Mouse (Mus musculus) bone marrow macrophage, adult 2 months (primary cell): ENCODE data around the gene 4921507P07Rik. TPM values are rescaled to one million over a fixed set of nuclear protein-coding genes. Genes with fewer than 3 reads are reported as not detected.

ENCODE experiments used
- H3K27ac ChIP-seq: 2 replicates; pipeline ENCODE4 v1.5.1; 2012; ENCODE audit warnings: low read depth, low read length; ENCODE audit not compliant: insufficient read depth
- H3K4me1 ChIP-seq: 2 replicates; pipeline ENCODE4 v1.6.1; 2012; ENCODE audit warnings: low read length; ENCODE audit not compliant: control insufficient read depth, insufficient read depth
- H3K4me3 ChIP-seq: 2 replicates; pipeline ENCODE4 v1.5.1; 2012; ENCODE audit warnings: mild to moderate bottlenecking, low read length, moderate library complexity; ENCODE audit not compliant: insufficient read depth
- CTCF ChIP-seq: IDR thresholded peaks from 2 replicates; pipeline ENCODE4 v1.5.1; 2012; ENCODE audit warnings: low read depth, mild to moderate bottlenecking, low read length, moderate library complexity
- POLR2A ChIP-seq: IDR thresholded peaks from 2 replicates; pipeline ENCODE4 v1.6.1; 2012; ENCODE audit warnings: mild to moderate bottlenecking, low read depth, low read length, borderline replicate concordance
- polyA plus RNA-seq: library from polyadenylated mRNA; stranded (reverse); fragments of >200 nt; gene quantifications from 2 replicates; pipeline ENCODE4 v1.2.4, GENCODE M21; 2012; ENCODE audit not compliant: missing spikeins, insufficient read depth, insufficient read length

4921507P07Rik gene
- polyA plus RNA-seq, 1 experiment: 0.23 TPM

GRCm38 (mm10) chr6:50593334-50593845 lies 3.0 kb downstream of the 4921507P07Rik start:
- TF ChIP-seq CTCF: no peak
- no peak overlapping the region for H3K4me3 ChIP-seq
- peaks cover 2% of the 10 kb centered on the region for H3K4me1 ChIP-seq
- H3K27ac ChIP-seq: no peak overlapping the region

GRCm38 (mm10) chr6:50590234-50590633 lies 6.2 kb downstream of the 4921507P07Rik start:
- TF ChIP-seq CTCF: no peak
- TF ChIP-seq POLR2A: no peak
- H3K27ac ChIP-seq: no peak overlapping the region

GRCm38 (mm10) chr6:50588251-50588650 lies 8.2 kb downstream of the 4921507P07Rik start:
- Histone ChIP-seq H3K4me1 (peaks cover 2% of the 10 kb centered on the region; the same call in 1 of the 2 replicates), H3K27ac (no peak overlapping the region), H3K4me3 (no peak overlapping the region)
- no peak for TF ChIP-seq POLR2A
- TF ChIP-seq CTCF: no peak

More at GRCm38 (mm10) chr6:50590234-50590633, 6.2 kb downstream of the 4921507P07Rik start:
- H3K4me1 ChIP-seq: peaks cover 2% of the 10 kb centered on the region; the same call in 1 of the 2 replicates
- H3K4me3 ChIP-seq: no peak overlapping the region

- no peak overlapping the region for H3K27ac ChIP-seq
- H3K4me3 ChIP-seq: no peak overlapping the region
- TF ChIP-seq CTCF (no peak), POLR2A (no peak)
- peaks cover 2% of the 10 kb centered on the region; the same call in 1 of the 2 replicates for H3K4me1 ChIP-seq
Measured at GRCm38 (mm10) chr6:50587412-50587811, 9.0 kb downstream of the 4921507P07Rik start.

GRCm38 (mm10) chr6:50586316-50586715 lies 10.1 kb downstream of the 4921507P07Rik start:
- no peak for TF ChIP-seq POLR2A
- no peak for TF ChIP-seq CTCF
- Histone ChIP-seq H3K4me1 (peaks cover 2% of the 10 kb centered on the region; the same call in 1 of the 2 replicates), H3K4me3 (no peak overlapping the region), H3K27ac (no peak overlapping the region)

GRCm38 (mm10) chr6:50585733-50586132 lies 10.7 kb downstream of the 4921507P07Rik start:
- H3K4me3 ChIP-seq: no peak overlapping the region
- TF ChIP-seq POLR2A (no peak), CTCF (no peak)
- peaks cover 2% of the 10 kb centered on the region; the same call in 1 of the 2 replicates for H3K4me1 ChIP-seq
- H3K27ac ChIP-seq: no peak overlapping the region

- no peak overlapping the region for H3K27ac ChIP-seq
- no peak overlapping the region for H3K4me3 ChIP-seq
- TF ChIP-seq CTCF (no peak), POLR2A (no peak)
- peaks cover 9% of the 10 kb centered on the region for H3K4me1 ChIP-seq
Measured at GRCm38 (mm10) chr6:50571661-50572060, 24.8 kb downstream of the 4921507P07Rik start.

- Histone ChIP-seq H3K4me3 (peak overlapping the region; percentile 81), H3K4me1 (peaks cover 9% of the 10 kb centered on the region), H3K27ac (peak overlapping the region; percentile 56)
- TF ChIP-seq POLR2A (no peak), CTCF (no peak)
Measured at GRCm38 (mm10) chr6:50566997-50567255, 29.5 kb downstream of the 4921507P07Rik start.

GRCm38 (mm10) chr6:50566141-50566996 lies 30.1 kb downstream of the 4921507P07Rik start, which contains the start of gene Cycs:
TSS of gene Cycs (minus strand) at chr6:50566538.
- Histone ChIP-seq H3K4me1 (peaks cover 9% of the 10 kb centered on the region), H3K4me3 (peak within 1 kb of the TSS; percentile 82), H3K27ac (peak within 1 kb of the TSS; percentile 56)
- TF ChIP-seq POLR2A: peak; percentile 54
- no peak for TF ChIP-seq CTCF

- H3K27ac ChIP-seq: no peak overlapping the region
- no peak overlapping the region for H3K4me3 ChIP-seq
- H3K4me1 ChIP-seq: peaks cover 8% of the 10 kb centered on the region
- no peak for TF ChIP-seq CTCF
- no peak for TF ChIP-seq POLR2A
Measured at GRCm38 (mm10) chr6:50563651-50564050, 32.8 kb downstream of the 4921507P07Rik start.
